In the genomic region with DNA sequence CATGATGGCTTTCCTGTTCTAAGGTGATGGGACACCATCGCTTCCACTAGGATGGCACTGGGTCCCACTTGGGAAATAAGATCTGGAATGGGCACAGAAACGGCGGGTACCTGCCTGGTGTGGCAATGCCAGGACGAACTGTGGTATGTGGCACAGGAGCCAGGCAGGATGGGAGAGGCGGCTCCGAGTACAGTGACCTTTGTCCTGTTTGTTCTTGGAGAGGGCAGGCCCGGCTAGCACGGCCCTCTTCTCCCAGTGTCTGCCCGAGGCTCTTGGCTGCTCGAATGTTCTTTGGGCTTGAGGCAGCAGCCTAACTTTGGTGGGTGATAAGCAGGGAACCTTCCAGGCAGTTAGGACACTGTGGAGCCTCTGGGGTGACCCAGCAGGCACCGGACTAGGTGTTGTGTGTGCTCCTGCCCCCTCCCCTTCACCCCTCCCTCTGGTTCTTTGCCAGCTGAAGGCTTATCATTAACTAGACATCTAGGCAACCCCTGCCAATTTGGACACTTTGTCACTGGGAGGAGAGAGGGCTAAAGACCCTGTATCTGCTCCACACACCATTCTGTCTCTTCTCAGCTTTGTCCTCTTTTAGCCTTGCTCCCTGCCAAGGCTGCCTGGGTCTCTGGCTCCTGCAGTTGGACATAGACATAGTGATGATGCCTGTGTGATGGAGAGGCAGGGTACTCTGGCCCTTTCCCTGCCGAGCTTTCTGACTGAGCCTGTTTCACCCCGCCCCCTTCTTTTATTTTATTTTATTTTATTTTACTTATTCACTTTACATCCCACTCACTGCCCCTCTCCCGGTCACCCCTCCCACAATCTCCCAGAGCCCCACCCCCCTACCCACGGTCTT, we compare ENCODE assay signal across 8 mouse cellular contexts. TPM values are rescaled to one million over a fixed set of nuclear protein-coding genes. Genes with fewer than 3 reads are reported as not detected.
DNase-seq lines count a peak whose midpoint lies in the region; ATAC-seq and TF ChIP-seq lines count a peak whose summit lies in the region.

No protein-coding gene starts in this region.

- ATAC-seq in heart, postnatal 0 days (ENCODE audit: insufficient read depth, low read depth), result peak; percentile 49

- TF ChIP-seq CTCF in left cerebral cortex, adult 2 months (IDR thresholded peaks at IDR 0.05), result no peak
- TF ChIP-seq CTCF in heart, postnatal 0 days (IDR thresholded peaks at IDR 0.05; ENCODE audit: low read depth), result no peak
- no peak for TF ChIP-seq CTCF in small intestine, adult 2 months (IDR thresholded peaks at IDR 0.05; ENCODE audit: extremely low read depth, insufficient read length, insufficient replicate concordance, low read depth, low read length)

- H3K9me3 ChIP-seq in heart, postnatal 0 days (replicated peaks; ENCODE audit: control insufficient read depth, low read length), result 0 out of 2 replicates have a peak, but pooled peaks cover 4% of the 10 kb centered on the region
- no peaks in the 10 kb centered on the region for H3K9me3 ChIP-seq in limb, embryonic 10.5 days (replicated peaks)

- peak; percentile 89 for TF ChIP-seq EP300 in heart, postnatal 0 days (IDR thresholded peaks at IDR 0.05; ENCODE audit: low read depth)

- H3K4me3 ChIP-seq in left cerebral cortex, adult 2 months, result no peak overlapping the region
- H3K4me3 ChIP-seq in heart, postnatal 0 days (ENCODE audit: low read depth, low read length), result no peak overlapping the region
- peak overlapping the region; percentile 18; the same call in 1 of the 2 replicates for H3K4me3 ChIP-seq in limb, embryonic 10.5 days
- H3K4me3 ChIP-seq in small intestine, adult 2 months (ENCODE audit: low read depth, low read length), result 0 out of 2 replicates have a peak overlapping the region, but pooled peaks have one; percentile 6

- H3K27ac ChIP-seq in left cerebral cortex, adult 2 months, result peak overlapping the region; percentile 16; the same call in 1 of the 2 replicates
- H3K27ac ChIP-seq in heart, postnatal 0 days (ENCODE audit: low read depth), result peak overlapping the region; percentile 94
- peak overlapping the region; percentile 72 for H3K27ac ChIP-seq in limb, embryonic 10.5 days
- peak overlapping the region; percentile 94 for H3K27ac ChIP-seq in small intestine, adult 2 months (ENCODE audit: insufficient read depth, low read depth, low read length)

- peak; percentile 73; the same call in 1 of the 2 replicates for TF ChIP-seq POLR2A in small intestine, adult 2 months (IDR thresholded peaks at IDR 0.05; ENCODE audit: low read depth, low read length)

- H3K4me2 ChIP-seq in heart, postnatal 0 days (ENCODE audit: low read depth, low read length), result peak overlapping the region; percentile 28

- H3K27me3 ChIP-seq in heart, postnatal 0 days (ENCODE audit: control insufficient read depth, insufficient read depth, low read length), result no peaks in the 10 kb centered on the region
- H3K27me3 ChIP-seq in limb, embryonic 10.5 days (ENCODE audit: low read depth, poor library complexity, severe bottlenecking), result no peaks in the 10 kb centered on the region
- H3K27me3 ChIP-seq in small intestine, adult 2 months (ENCODE audit: control insufficient read depth, insufficient read depth, low read length), result no peaks in the 10 kb centered on the region

- no peak for DNase-seq in left cerebral cortex, adult 2 months (ENCODE audit: extremely low spot score in 1 of 2, low spot score in 2 of 2)
- DNase-seq in left cerebral cortex, postnatal 4 days, result no peak
- no peak for DNase-seq in heart, postnatal 0 days (ENCODE audit: low spot score)
- DNase-seq in limb, embryonic 10.5 days (ENCODE audit: low spot score), result no peak
- DNase-seq in layer of hippocampus, adult 8-10 months (ENCODE audit: low spot score in 2 of 2), result no peak
- DNase-seq in natural killer cell, adult 2 months (ENCODE audit: low spot score in 2 of 2), result no peak
- no peak for DNase-seq in cerebellum, adult 11 months

- H3K9ac ChIP-seq in heart, postnatal 0 days (replicated peaks; ENCODE audit: low read depth, low read length), result peak overlapping the region; percentile 33

- intact Hi-C loops in left cerebral cortex, adult 2 months (cut with DNase I), result no loop called here
- intact Hi-C loops in left cerebral cortex, postnatal 4 days (cut with DNase I), result no loop called here

- peaks cover 64% of the 10 kb centered on the region for H3K4me1 ChIP-seq in heart, postnatal 0 days (ENCODE audit: control insufficient read depth, insufficient read depth)
- H3K4me1 ChIP-seq in limb, embryonic 10.5 days, result peaks cover 36% of the 10 kb centered on the region
- H3K4me1 ChIP-seq in small intestine, adult 2 months (ENCODE audit: control insufficient read depth, insufficient read depth, insufficient read length, low read length), result peaks cover 58% of the 10 kb centered on the region

- H3K36me3 ChIP-seq in heart, postnatal 0 days (replicated peaks; ENCODE audit: control insufficient read depth, insufficient read depth, low read length), result no peaks in the 10 kb centered on the region
- H3K36me3 ChIP-seq in limb, embryonic 10.5 days, result peaks cover 9% of the 10 kb centered on the region
- H3K36me3 ChIP-seq in small intestine, adult 2 months (ENCODE audit: control insufficient read depth, insufficient read depth, low read length), result no peaks in the 10 kb centered on the region

- WGBS in heart, postnatal 0 days, result 31% methylated on average over 15 of the region's 15 CpGs
- 75% methylated on average over 15 of the region's 15 CpGs for WGBS in limb, embryonic 10.5 days
- WGBS in small intestine, adult 2 months, result 26% methylated on average over 15 of the region's 15 CpGs

RNA-seq across cellular contexts. Expression of a gene that starts 25.1 kb away (rescaled TPM):
- 100 to 1,000 TPM; 670 to 735 TPM for total RNA-seq in left cerebral cortex, adult 2 months (2021)
- 100 to 1,000 TPM; 385 to 392 TPM for total RNA-seq in left cerebral cortex, postnatal 4 days (2021)
- 2,277 and 2,295 TPM in 2 replicates for total RNA-seq in heart, postnatal 0 days (2014; rRNA removed; ENCODE audit: low replicate concordance)
- 706 and 785 TPM in 2 replicates for polyA plus RNA-seq in heart, postnatal 0 days (2015; fragmentation: Nextera tagmentation; extraction: Ambion mirVana)
- 39.0 and 42.9 TPM in 2 replicates for polyA plus RNA-seq in limb, embryonic 10.5 days (2016; fragmentation: Nextera tagmentation; extraction: Ambion mirVana)
- polyA plus RNA-seq in small intestine, adult 2 months (2012; rRNA removed), result 47.2 and 60.1 TPM in 2 replicates
- total RNA-seq in layer of hippocampus, adult 8-10 months (2022), result 100 to 1,000 TPM; 558 to 681 (median 612) TPM

Comparison
In these comparisons a context has a peak if more than half of its experiments do, and no peak if none do; other contexts are left out.
1. H3K27ac ChIP-seq: peak in every context shown above with its lines; median percentile 94 in heart, postnatal 0 days; 94 in small intestine, adult 2 months; 72 in limb, embryonic 10.5 days; 16 in left cerebral cortex, adult 2 months.
2. H3K4me3 ChIP-seq: peak in limb, embryonic 10.5 days (single experiment) and small intestine, adult 2 months (single experiment); none in left cerebral cortex, adult 2 months (single experiment) and heart, postnatal 0 days (single experiment).